Mouse (Mus musculus) midbrain, embryonic 13.5 days (tissue): Measurements from ENCODE around the gene Ccdc57. TPM values are rescaled to one million over a fixed set of nuclear protein-coding genes. Genes with fewer than 3 reads are reported as not detected.
A peak's percentile ranks its signal among the peaks of the same experiment; 100 is the strongest.

ENCODE experiments used
- ATAC-seq: fragments of 200-750 bp; cut with Nextera tagmentation; 2 replicates; pipeline ENCODE4 v1.8.0; 2017; ENCODE audit warnings: mild to moderate bottlenecking, moderate TSS enrichment, moderate library complexity
- H3K27ac ChIP-seq: fragments of 300-500 bp; sonication (generic); 2 replicates; pipeline ENCODE4 v1.5.1; 2015; ENCODE audit warnings: inconsistent platforms, mild to moderate bottlenecking, moderate library complexity
- H3K27me3 ChIP-seq: fragments of 300-500 bp; sonication (generic); 2 replicates; pipeline ENCODE4 v1.6.1; 2015; ENCODE audit warnings: mild to moderate bottlenecking, inconsistent platforms
- H3K36me3 ChIP-seq: fragments of 300-500 bp; sonication (generic); 2 replicates; pipeline ENCODE4 v1.6.1; 2015; ENCODE audit warnings: mild to moderate bottlenecking, inconsistent platforms
- H3K4me1 ChIP-seq: fragments of 300-500 bp; sonication (generic); replicated peaks from 2 replicates; pipeline ENCODE4 v1.6.1; 2015; ENCODE audit warnings: inconsistent platforms
- H3K4me2 ChIP-seq: fragments of 300-500 bp; sonication (generic); replicated peaks from 2 replicates; pipeline ENCODE4 v1.6.1; 2015; ENCODE audit warnings: moderate library complexity, mild to moderate bottlenecking, inconsistent platforms
- H3K4me3 ChIP-seq: fragments of 300-500 bp; sonication (generic); replicated peaks from 2 replicates; pipeline ENCODE4 v1.5.1; 2015; ENCODE audit warnings: mild to moderate bottlenecking, inconsistent platforms
- H3K9ac ChIP-seq: fragments of 300-500 bp; sonication (generic); replicated peaks from 2 replicates; pipeline ENCODE4 v1.6.1; 2015; ENCODE audit warnings: mild to moderate bottlenecking, inconsistent platforms
- H3K9me3 ChIP-seq: fragments of 300-500 bp; sonication (generic); 2 replicates; pipeline ENCODE4 v1.6.1; 2016; ENCODE audit warnings: mild to moderate bottlenecking, inconsistent platforms
- WGBS: fragments of 180-500 bp; shearing (Covaris S2); methylation state at CpG from one replicate; pipeline ENCODE4 v1.1.7; 2015; 5-methylcytosine and 5-hydroxymethylcytosine counted together
- polyA plus RNA-seq: library from polyadenylated mRNA; unstranded; fragments of >200 nt; fragmentation: Nextera tagmentation; extraction: Ambion mirVana; gene quantifications from 2 replicates; pipeline ENCODE4 v1.2.1, GENCODE M21; 2015

The Ccdc57 gene
- polyA plus RNA-seq, 1 experiment from 2014 or later = 5.2 TPM

GRCm38 (mm10) chr11:120928468-120928867, 4.2 kb downstream of the Ccdc57 start:
- Histone ChIP-seq H3K27me3 (no peaks in the 10 kb centered on the region), H3K9ac (no peak overlapping the region), H3K4me2 (no peak overlapping the region), H3K4me3 (no peak overlapping the region), H3K9me3 (no peaks in the 10 kb centered on the region), H3K27ac (no peak overlapping the region), H3K36me3 (peaks cover 8% of the 10 kb centered on the region; the same call in 1 of the 2 replicates), H3K4me1 (peaks cover 16% of the 10 kb centered on the region)
- ATAC-seq = no peak
- WGBS = 92% methylated on average over 4 of the region's 4 CpGs

- Histone ChIP-seq H3K4me3 (no peak overlapping the region), H3K9me3 (no peaks in the 10 kb centered on the region), H3K4me2 (no peak overlapping the region), H3K36me3 (peaks cover 43% of the 10 kb centered on the region), H3K9ac (no peak overlapping the region), H3K27me3 (no peaks in the 10 kb centered on the region), H3K27ac (no peak overlapping the region), H3K4me1 (no peaks in the 10 kb centered on the region)
- WGBS = 97% methylated on average over 3 of the region's 3 CpGs
- no peak for ATAC-seq
These were observed 10.1 kb downstream of the Ccdc57 start for GRCm38 (mm10) chr11:120922528-120922927.

GRCm38 (mm10) chr11:120917756-120918155, 14.9 kb downstream of the Ccdc57 start:
- no peak overlapping the region for H3K4me3 ChIP-seq
- no peak overlapping the region for H3K9ac ChIP-seq
- no peak for ATAC-seq
- H3K4me1 ChIP-seq = no peaks in the 10 kb centered on the region
- H3K36me3 ChIP-seq = peaks cover 58% of the 10 kb centered on the region
- no peaks in the 10 kb centered on the region for H3K27me3 ChIP-seq
- 96% methylated on average over 5 of the region's 5 CpGs for WGBS
- no peak overlapping the region for H3K4me2 ChIP-seq
- no peak overlapping the region for H3K27ac ChIP-seq
- H3K9me3 ChIP-seq = no peaks in the 10 kb centered on the region

GRCm38 (mm10) chr11:120916477-120916876, 16.2 kb downstream of the Ccdc57 start:
- Histone ChIP-seq H3K27ac (no peak overlapping the region), H3K4me1 (no peaks in the 10 kb centered on the region), H3K9me3 (no peaks in the 10 kb centered on the region), H3K9ac (no peak overlapping the region), H3K4me2 (no peak overlapping the region), H3K4me3 (no peak overlapping the region), H3K36me3 (peaks cover 55% of the 10 kb centered on the region), H3K27me3 (no peaks in the 10 kb centered on the region)
- WGBS = 88% methylated on average over 3 of the region's 3 CpGs
- no peak for ATAC-seq

GRCm38 (mm10) chr11:120913796-120914195, 18.9 kb downstream of the Ccdc57 start:
- H3K4me3 ChIP-seq = no peak overlapping the region
- H3K27me3 ChIP-seq = no peaks in the 10 kb centered on the region
- peaks cover 33% of the 10 kb centered on the region for H3K36me3 ChIP-seq
- 97% methylated on average over 4 of the region's 4 CpGs for WGBS
- ATAC-seq = no peak
- no peak overlapping the region for H3K9ac ChIP-seq
- no peak overlapping the region for H3K4me2 ChIP-seq
- H3K9me3 ChIP-seq = no peaks in the 10 kb centered on the region
- no peaks in the 10 kb centered on the region for H3K4me1 ChIP-seq
- H3K27ac ChIP-seq = no peak overlapping the region

GRCm38 (mm10) chr11:120905430-120905873, 27.2 kb downstream of the Ccdc57 start:
- Histone ChIP-seq H3K4me1 (no peaks in the 10 kb centered on the region), H3K9me3 (no peaks in the 10 kb centered on the region), H3K27ac (no peak overlapping the region), H3K9ac (no peak overlapping the region), H3K27me3 (no peaks in the 10 kb centered on the region), H3K36me3 (peaks cover 22% of the 10 kb centered on the region; the same call in 1 of the 2 replicates), H3K4me2 (no peak overlapping the region), H3K4me3 (no peak overlapping the region)
- 5% methylated on average over 1 of the region's 1 CpGs for WGBS
- ATAC-seq = peak; percentile 66; the same call in 1 of the 2 replicates

GRCm38 (mm10) chr11:120904561-120904960, 28.1 kb downstream of the Ccdc57 start:
- no peaks in the 10 kb centered on the region for H3K9me3 ChIP-seq
- H3K27ac ChIP-seq = no peak overlapping the region
- H3K27me3 ChIP-seq = no peaks in the 10 kb centered on the region
- H3K4me1 ChIP-seq = no peaks in the 10 kb centered on the region
- ATAC-seq = no peak
- no peak overlapping the region for H3K9ac ChIP-seq
- peaks cover 22% of the 10 kb centered on the region; the same call in 1 of the 2 replicates for H3K36me3 ChIP-seq
- no peak overlapping the region for H3K4me3 ChIP-seq
- H3K4me2 ChIP-seq = no peak overlapping the region
- WGBS = 94% methylated on average over 3 of the region's 3 CpGs

- Histone ChIP-seq H3K4me2 (no peak overlapping the region), H3K36me3 (peaks cover 22% of the 10 kb centered on the region; the same call in 1 of the 2 replicates), H3K4me3 (no peak overlapping the region), H3K27ac (no peak overlapping the region), H3K9me3 (no peaks in the 10 kb centered on the region), H3K4me1 (no peaks in the 10 kb centered on the region), H3K27me3 (no peaks in the 10 kb centered on the region), H3K9ac (no peak overlapping the region)
- ATAC-seq = no peak
- WGBS = 87% methylated on average over 24 of the region's 24 CpGs
These were observed 29.4 kb downstream of the Ccdc57 start for GRCm38 (mm10) chr11:120903159-120903850.

- H3K27ac ChIP-seq = no peak overlapping the region
- no peak for ATAC-seq
- no peaks in the 10 kb centered on the region for H3K4me1 ChIP-seq
- no peak overlapping the region for H3K4me3 ChIP-seq
- peaks cover 22% of the 10 kb centered on the region for H3K36me3 ChIP-seq
- no peaks in the 10 kb centered on the region for H3K27me3 ChIP-seq
- H3K9me3 ChIP-seq = no peaks in the 10 kb centered on the region
- no peak overlapping the region for H3K4me2 ChIP-seq
- 53% methylated on average over 10 of the region's 10 CpGs for WGBS
- H3K9ac ChIP-seq = no peak overlapping the region
These were observed 30.1 kb downstream of the Ccdc57 start for GRCm38 (mm10) chr11:120902487-120903142.

- no peaks in the 10 kb centered on the region for H3K4me1 ChIP-seq
- WGBS = 77% methylated on average over 21 of the region's 21 CpGs
- ATAC-seq = no peak
- no peaks in the 10 kb centered on the region for H3K27me3 ChIP-seq
- H3K36me3 ChIP-seq = peaks cover 25% of the 10 kb centered on the region
- no peak overlapping the region for H3K4me3 ChIP-seq
- no peak overlapping the region for H3K4me2 ChIP-seq
- H3K27ac ChIP-seq = no peak overlapping the region
- H3K9me3 ChIP-seq = no peaks in the 10 kb centered on the region
- no peak overlapping the region for H3K9ac ChIP-seq
These were observed 30.8 kb downstream of the Ccdc57 start for GRCm38 (mm10) chr11:120901729-120902486.

- H3K27ac ChIP-seq = no peak overlapping the region
- WGBS = 92% methylated on average over 8 of the region's 8 CpGs
- H3K4me2 ChIP-seq = no peak overlapping the region
- no peak for ATAC-seq
- no peaks in the 10 kb centered on the region for H3K9me3 ChIP-seq
- no peaks in the 10 kb centered on the region for H3K4me1 ChIP-seq
- peaks cover 31% of the 10 kb centered on the region for H3K36me3 ChIP-seq
- H3K4me3 ChIP-seq = no peak overlapping the region
- H3K27me3 ChIP-seq = no peaks in the 10 kb centered on the region
- no peak overlapping the region for H3K9ac ChIP-seq
These were observed 32.1 kb downstream of the Ccdc57 start for GRCm38 (mm10) chr11:120900276-120901244.
